Mouse (Mus musculus) thymus, postnatal 10 days (tissue): ENCODE results near the gene Clec14a.
"Not testable (repeated sequence)": the region's sequence is repeated elsewhere in the genome, so short reads cannot be mapped to it uniquely, and the experiment has no call there.

ENCODE experiments used
- DNase-seq, 2 experiments: peaks; one replicate each; pipeline ENCODE4 v3.0.0; 2021; ENCODE audit warnings: low spot score in 2 of 2

Gene Clec14a

DNA sequence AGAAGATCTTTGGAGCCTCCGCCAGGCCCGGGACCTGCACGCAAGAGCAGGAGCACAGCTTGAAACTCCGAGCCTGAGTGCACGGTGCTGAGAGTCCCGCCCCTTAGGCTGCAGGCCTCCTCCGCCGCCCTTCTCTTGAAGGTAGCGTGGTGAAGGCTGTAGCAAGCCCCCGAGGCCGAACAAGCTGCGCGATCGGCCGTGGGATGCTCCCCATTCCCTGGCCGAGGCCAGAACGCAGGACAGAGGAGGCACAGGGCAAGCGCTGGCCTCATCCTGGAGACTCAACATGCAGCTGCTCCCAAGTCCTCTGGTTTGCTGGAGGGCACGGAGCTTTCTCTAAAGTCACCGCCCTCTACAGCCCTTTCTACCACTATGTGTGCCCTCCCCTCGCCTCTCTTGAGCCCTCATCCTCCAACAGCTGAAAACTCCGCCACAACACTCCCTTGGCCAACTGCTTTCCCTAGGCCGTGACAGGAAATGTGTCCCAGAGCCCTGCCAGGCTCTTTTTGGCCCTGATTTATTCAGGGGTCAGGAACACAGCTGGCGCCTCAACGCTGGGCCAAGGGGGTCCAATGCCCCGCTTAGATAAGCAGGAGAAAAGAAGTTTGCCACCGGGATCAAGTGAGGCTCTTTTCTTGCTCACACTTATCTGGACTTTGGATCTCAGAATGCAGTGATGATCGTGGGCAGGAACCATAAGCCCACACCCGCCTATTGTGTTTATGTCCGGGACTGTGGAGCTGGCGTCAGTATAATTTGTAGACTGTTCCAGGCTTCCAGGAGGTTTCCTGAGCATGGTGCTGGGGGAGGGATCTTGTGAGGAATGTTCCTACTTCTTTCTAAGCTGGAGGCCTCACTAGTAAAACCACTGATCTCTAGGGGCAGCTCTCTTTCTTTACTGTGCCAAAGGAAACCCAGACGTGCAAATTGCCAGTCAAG is at the start of gene Clec14a:
Clec14a (minus strand) TSS at position 728 of the 939 bp plus-strand sequence.
- no peak for DNase-seq

DNA sequence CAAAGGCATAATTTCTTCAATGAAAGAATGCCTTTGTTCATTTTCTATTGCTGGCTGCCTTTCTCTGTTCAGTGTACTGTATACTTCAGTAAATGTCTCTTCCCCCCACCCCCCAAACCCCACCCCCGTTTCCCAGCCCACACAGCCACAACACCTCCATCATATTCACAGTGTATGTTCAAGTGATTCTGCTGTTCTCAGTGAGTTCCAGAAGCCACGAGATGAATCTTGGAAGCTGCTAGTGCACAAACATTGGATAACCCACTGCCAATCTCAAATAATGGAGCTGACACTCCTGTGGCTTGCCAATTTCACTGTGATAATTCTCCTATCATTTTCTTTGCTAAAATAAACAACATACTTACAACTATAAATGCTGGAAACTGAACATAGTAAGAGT is 38.7 kb upstream of the Clec14a start:
- DNase-seq, result no peak

GRCm38 (mm10) chr12:58306402-58306801 is 37.3 kb upstream of the Clec14a start:
- not testable (repeated sequence) for DNase-seq

- no peak for DNase-seq
Observed at GRCm38 (mm10) chr12:58305567-58305966, 36.5 kb upstream of the Clec14a start.

GRCm38 (mm10) chr12:58296980-58297379 is 27.9 kb upstream of the Clec14a start:
- DNase-seq, result no peak

- no peak for DNase-seq
Observed at GRCm38 (mm10) chr12:58285912-58286311, 16.8 kb upstream of the Clec14a start.

- DNase-seq, result no peak
Observed at GRCm38 (mm10) chr12:58270520-58270919, 1.4 kb upstream of the Clec14a start.

DNA sequence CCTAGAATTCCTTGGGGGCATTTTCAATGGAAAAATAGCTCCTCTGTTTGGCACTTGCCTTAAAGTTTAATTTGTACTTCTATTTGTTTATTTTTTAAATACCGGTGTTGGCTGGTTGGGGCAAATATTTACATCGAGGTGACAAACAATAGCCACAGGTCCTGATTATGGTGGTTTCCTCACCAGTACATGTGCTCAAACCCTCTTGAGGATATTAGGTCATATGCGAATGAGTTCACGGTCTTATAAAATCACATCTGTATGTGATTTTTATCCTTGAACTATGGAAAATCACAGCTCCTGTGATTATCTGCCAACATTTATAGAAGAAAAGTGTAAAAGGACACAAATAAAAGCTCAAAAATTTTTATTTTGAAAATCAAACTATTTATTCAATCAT is 415 bp upstream of the Clec14a start:
- no peak for DNase-seq

GRCm38 (mm10) chr12:58268186-58268562 is 916 bp downstream of the Clec14a start:
- DNase-seq, result no peak

DNA sequence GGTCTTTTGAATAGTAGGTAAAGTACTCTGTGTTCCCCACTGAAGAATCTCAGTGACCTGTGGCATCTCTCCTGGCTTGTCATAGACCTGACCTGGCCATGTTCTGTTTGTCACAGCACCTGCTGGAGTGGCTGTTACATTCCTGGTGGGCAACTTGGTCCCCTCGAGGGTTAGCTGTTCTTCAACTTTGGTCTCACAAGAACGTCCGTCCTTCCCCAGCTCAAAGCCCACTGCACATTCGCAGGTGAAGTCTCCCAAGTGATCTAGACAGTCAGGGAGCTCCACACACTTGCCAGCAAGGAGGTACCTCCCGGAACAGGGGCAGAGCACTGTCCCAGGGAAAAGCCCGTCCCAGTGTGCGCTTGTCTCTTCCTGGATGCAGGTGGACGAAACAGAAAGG is 1.3 kb downstream of the Clec14a start:
- DNase-seq, result no peak

- no peak for DNase-seq
Observed at GRCm38 (mm10) chr12:58251901-58252300, 17.2 kb downstream of the Clec14a start.

DNA sequence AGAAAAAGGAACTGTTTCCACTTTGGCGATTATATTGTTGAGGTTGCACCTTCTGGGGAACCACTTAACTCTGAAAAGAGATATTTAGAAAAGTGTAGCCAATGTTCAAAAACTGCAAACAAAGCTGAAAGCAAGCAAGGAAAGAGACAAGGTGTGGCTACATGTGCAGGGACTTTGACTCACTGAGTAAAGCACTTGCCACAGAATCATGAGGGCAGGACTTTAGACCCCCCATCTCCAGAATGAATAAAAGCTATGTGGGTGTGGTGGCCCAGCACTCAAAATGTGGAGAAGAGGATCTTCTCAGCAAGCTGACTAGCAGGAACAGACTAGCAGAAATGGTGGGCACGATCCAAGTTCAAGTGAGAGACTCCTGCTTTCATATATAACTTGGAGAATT is 36.6 kb downstream of the Clec14a start:
- DNase-seq, result no peak

DNA sequence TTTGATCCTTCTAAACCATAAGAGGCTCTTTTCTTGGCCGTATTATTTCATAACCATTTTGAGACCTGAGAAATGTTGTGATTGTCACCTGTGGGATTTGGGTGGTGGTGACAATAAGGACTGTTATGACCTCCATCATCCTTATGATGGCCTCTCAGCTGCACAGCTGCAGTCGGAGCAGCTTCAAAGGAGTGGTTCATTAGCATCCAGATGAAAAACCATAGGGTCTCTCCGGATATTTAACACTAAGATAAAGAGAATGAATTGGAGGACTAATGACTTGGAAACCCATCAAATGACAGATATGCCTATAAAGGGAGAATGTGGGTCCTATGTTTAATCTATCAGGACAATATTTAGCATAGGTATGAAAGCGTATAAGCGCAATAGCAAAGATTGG is 43.4 kb downstream of the Clec14a start:
- no peak for DNase-seq

DNA sequence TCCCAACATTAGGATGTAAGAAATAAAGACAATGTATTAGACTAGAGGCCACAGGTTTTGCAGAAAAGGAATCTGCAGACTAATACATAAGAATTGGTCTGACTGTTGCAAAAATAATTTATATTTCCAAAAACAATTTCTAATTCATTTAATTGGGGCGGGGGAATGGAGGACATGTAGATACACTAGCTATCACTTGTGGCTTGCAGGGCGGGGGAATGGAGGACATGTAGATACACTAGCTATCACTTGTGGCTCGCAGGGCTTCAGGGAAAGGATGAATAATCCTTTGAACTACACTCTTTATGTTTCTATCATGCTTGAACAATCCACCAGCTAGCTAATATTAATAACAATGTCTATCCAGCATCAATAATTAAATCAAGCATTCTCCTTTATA is 50.0 kb downstream of the Clec14a start:
- no peak for DNase-seq

DNA sequence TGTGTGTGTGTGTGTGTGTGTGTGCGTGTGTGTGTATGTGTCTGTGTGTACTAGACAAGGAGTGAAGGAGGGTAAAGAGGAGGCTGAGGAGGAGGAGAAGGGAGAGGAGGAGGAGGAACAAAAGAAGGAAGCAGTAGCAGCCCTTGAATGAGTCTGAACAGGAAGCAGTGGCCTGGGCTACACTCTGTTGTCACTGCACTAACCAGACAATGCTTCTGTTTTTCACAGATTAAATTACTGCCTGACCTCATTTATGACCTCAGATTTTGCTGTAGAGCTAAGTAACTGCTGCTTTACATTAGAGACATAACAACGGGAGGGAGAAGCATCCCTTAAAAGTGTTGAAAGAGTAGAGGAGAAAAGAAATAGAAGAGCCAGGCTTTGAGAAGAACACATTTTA is 52.9 kb downstream of the Clec14a start:
- DNase-seq, result no peak
